Mouse (Mus musculus) intestine, embryonic 16.5 days (tissue): ENCODE data around the gene Mical3. TPM values are rescaled to one million over a fixed set of nuclear protein-coding genes. Genes with fewer than 3 reads are reported as not detected.

Experiments
- ATAC-seq: fragments of 200-750 bp; cut with Nextera tagmentation; 2 replicates; pipeline ENCODE4 v1.8.0; 2017; ENCODE audit warnings: moderate TSS enrichment, moderate library complexity
- H3K27ac ChIP-seq: fragments of 300-500 bp; sonication (generic); 2 replicates; pipeline ENCODE4 v1.5.1; 2014; ENCODE audit warnings: mild to moderate bottlenecking, low read length
- H3K27me3 ChIP-seq: fragments of 300-500 bp; sonication (generic); replicated peaks from 2 replicates; pipeline ENCODE4 v1.6.1; 2014; ENCODE audit warnings: low read length, control low read depth, mixed read lengths; ENCODE audit not compliant: control insufficient read depth, insufficient read depth
- H3K36me3 ChIP-seq: fragments of 300-500 bp; sonication (generic); 2 replicates; pipeline ENCODE4 v1.6.1; 2014; ENCODE audit warnings: low read length, control low read depth; ENCODE audit not compliant: control insufficient read depth, insufficient read depth
- H3K4me1 ChIP-seq: fragments of 300-500 bp; sonication (generic); 2 replicates; pipeline ENCODE4 v1.6.1; 2014; ENCODE audit warnings: low read length, control low read depth, mixed read lengths; ENCODE audit not compliant: control insufficient read depth, insufficient read depth
- H3K4me2 ChIP-seq: fragments of 300-500 bp; sonication (generic); 2 replicates; pipeline ENCODE4 v1.6.1; 2014; ENCODE audit warnings: low read depth, low read length, control low read depth
- H3K4me3 ChIP-seq: fragments of 300-500 bp; sonication (generic); 2 replicates; pipeline ENCODE4 v1.5.1; 2014; ENCODE audit warnings: mild to moderate bottlenecking, low read length
- H3K9ac ChIP-seq: fragments of 300-500 bp; sonication (generic); 2 replicates; pipeline ENCODE4 v1.6.1; 2014; ENCODE audit warnings: low read depth, low read length
- H3K9me3 ChIP-seq: fragments of 300-500 bp; sonication (generic); 2 replicates; pipeline ENCODE4 v1.6.1; 2016; ENCODE audit warnings: low read length, control low read depth; ENCODE audit not compliant: control insufficient read depth
- whole genome bisulfite sequencing: fragments of 180-500 bp; shearing (Covaris S2); extraction: QIAGEN DNeasy Blood & Tissue Kit; methylation state at CpG from one replicate; pipeline ENCODE4 v1.1.7; 2014; 5-methylcytosine and 5-hydroxymethylcytosine counted together
- polyA plus RNA-seq: library from polyadenylated mRNA; unstranded; fragments of >200 nt; fragmentation: Nextera tagmentation; extraction: Ambion mirVana; gene quantifications from 2 replicates; pipeline ENCODE4 v1.2.1, GENCODE M21; 2015

The Mical3 gene
- polyA plus RNA-seq, 1 experiment from 2014 or later, result 5.5 TPM

DNA sequence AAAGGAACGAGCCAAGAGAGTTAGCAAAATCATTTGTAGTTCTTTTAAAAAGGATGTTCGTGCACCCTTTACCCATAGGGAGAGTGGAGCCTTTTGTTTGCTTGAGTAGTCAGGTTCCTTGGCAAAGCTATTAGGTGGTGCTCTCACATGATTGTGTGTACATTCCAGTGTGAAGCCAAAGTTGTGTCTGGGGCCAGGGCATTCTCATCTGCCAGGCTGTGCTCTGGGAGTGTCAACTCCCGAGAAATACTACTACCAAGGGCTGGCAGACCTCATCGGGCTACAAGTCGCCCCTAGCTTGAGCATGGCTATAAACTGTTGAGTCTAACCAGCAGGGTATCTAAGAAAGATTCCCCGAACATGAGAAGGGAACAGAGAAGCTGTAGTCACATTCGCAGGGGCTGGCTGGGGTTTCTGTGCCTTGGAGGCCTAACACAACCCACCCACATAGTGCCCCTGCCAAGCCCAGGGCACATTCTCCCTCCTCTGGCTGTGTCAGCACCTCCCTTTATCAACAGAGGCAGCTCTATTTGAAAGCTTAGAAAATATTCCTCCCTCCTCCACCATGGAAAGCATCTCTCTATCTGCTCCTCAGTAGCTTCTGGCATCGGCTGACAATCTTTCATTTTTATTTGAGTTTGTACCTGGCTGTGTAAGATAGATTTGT lies 130.8 kb downstream of the Mical3 start:
- H3K9ac ChIP-seq, result no peak overlapping the region
- H3K9me3 ChIP-seq, result no peaks in the 10 kb centered on the region
- WGBS, result 75% methylated on average over 8 of the region's 8 CpGs
- ATAC-seq, result 0 out of 2 replicates have a peak, but pooled peaks have one; percentile 40
- no peaks in the 10 kb centered on the region for H3K27me3 ChIP-seq
- H3K4me1 ChIP-seq, result no peaks in the 10 kb centered on the region
- no peak overlapping the region for H3K27ac ChIP-seq
- no peaks in the 10 kb centered on the region for H3K36me3 ChIP-seq
- H3K4me3 ChIP-seq, result no peak overlapping the region
- no peak overlapping the region for H3K4me2 ChIP-seq

DNA sequence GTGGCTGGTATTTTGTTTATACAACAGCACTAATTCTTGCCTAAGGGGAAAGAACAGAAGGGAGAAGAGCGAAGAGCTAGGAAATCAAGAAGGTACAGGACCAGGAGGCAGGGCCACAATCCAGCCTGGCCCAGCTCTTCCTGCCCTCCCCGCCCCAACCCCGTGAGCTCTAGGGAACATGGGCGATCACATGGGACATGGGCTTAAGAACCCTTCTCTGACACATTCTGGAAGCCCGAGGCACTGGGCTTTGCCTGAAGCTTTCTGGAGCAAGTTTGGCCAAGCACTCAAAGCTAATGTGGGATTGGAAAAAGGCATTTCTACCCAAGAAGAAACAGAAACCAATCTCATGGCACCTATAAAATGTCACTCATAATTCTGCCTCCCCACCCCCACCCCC lies 131.7 kb downstream of the Mical3 start:
- Histone ChIP-seq H3K36me3 (no peaks in the 10 kb centered on the region), H3K4me3 (no peak overlapping the region), H3K4me1 (no peaks in the 10 kb centered on the region), H3K27me3 (no peaks in the 10 kb centered on the region), H3K4me2 (no peak overlapping the region), H3K9ac (no peak overlapping the region), H3K27ac (no peak overlapping the region), H3K9me3 (no peaks in the 10 kb centered on the region)
- ATAC-seq, result no peak
- 66% methylated on average over 5 of the region's 5 CpGs for WGBS

DNA sequence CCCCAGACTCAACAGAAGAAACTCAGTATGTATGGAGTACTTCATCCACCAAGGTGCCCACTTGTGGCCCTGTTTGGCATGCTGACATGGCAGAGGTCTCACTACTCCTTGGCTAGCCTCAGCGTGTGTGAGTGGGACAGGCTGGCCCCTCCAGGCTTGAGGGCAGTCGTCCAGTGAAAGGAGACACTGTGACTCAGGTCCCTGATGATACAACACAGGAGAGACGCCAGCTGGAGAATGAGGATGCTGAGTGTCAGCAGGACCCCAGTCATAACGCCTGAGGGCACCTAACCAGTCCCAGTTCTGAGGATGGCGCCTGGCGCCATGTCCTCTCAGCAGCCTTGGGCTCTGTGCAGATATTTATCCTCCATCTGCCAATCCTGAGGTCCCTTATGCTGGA lies 134.2 kb downstream of the Mical3 start:
- Histone ChIP-seq H3K27me3 (no peaks in the 10 kb centered on the region), H3K9me3 (no peaks in the 10 kb centered on the region), H3K4me3 (no peak overlapping the region), H3K4me2 (no peak overlapping the region), H3K4me1 (no peaks in the 10 kb centered on the region), H3K36me3 (no peaks in the 10 kb centered on the region), H3K9ac (no peak overlapping the region), H3K27ac (no peak overlapping the region)
- no peak for ATAC-seq
- WGBS, result 84% methylated on average over 6 of the region's 6 CpGs

DNA sequence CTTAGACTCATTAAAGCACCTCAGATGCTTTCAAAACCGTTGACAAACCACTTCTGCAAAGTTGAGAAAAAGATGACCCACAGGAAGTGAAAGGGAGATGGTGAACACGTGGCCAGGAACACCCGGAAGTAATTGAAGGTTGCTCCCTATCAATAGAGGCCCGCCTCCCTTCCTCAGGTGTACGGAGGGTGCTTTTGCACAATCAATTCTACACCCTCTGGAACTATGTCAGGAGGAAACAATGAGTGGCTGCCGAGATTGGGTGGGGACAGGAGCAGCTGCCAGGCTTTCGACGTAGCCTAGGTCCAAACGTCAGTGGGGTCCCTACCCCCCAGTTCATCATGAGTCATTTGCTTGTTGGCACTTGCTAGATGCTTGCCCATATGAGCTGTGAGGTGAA lies 135.3 kb downstream of the Mical3 start:
- Histone ChIP-seq H3K36me3 (no peaks in the 10 kb centered on the region), H3K9me3 (no peaks in the 10 kb centered on the region), H3K4me1 (no peaks in the 10 kb centered on the region), H3K9ac (no peak overlapping the region), H3K27ac (no peak overlapping the region), H3K4me2 (no peak overlapping the region), H3K4me3 (no peak overlapping the region), H3K27me3 (no peaks in the 10 kb centered on the region)
- WGBS, result 71% methylated on average over 9 of the region's 9 CpGs
- 0 out of 2 replicates have a peak, but pooled peaks have one; percentile 18 for ATAC-seq

DNA sequence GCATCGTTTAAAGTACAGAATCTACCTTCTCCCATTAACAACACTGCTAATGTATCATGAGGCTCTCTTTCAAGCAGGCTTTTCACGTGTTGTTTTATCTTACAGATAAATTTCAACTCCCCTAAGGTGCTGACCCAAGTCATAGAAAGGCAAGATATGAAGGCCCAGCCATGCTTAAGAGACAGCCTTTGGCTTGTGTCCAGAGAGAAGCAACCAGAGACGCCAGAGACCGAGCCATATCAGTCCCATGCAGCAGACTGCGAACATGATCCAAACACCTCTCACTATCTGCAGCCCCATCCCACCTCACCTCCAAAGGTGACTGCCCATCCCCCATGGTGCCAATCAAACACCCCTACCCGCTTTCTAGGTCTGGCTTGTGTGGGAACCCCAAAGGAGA lies 138.9 kb downstream of the Mical3 start:
- H3K36me3 ChIP-seq, result no peaks in the 10 kb centered on the region
- no peak overlapping the region for H3K27ac ChIP-seq
- H3K9me3 ChIP-seq, result no peaks in the 10 kb centered on the region
- H3K27me3 ChIP-seq, result no peaks in the 10 kb centered on the region
- H3K9ac ChIP-seq, result no peak overlapping the region
- H3K4me3 ChIP-seq, result no peak overlapping the region
- peaks cover 7% of the 10 kb centered on the region; the same call in 1 of the 2 replicates for H3K4me1 ChIP-seq
- no peak for ATAC-seq
- H3K4me2 ChIP-seq, result no peak overlapping the region
- WGBS, result 78% methylated on average over 6 of the region's 6 CpGs

DNA sequence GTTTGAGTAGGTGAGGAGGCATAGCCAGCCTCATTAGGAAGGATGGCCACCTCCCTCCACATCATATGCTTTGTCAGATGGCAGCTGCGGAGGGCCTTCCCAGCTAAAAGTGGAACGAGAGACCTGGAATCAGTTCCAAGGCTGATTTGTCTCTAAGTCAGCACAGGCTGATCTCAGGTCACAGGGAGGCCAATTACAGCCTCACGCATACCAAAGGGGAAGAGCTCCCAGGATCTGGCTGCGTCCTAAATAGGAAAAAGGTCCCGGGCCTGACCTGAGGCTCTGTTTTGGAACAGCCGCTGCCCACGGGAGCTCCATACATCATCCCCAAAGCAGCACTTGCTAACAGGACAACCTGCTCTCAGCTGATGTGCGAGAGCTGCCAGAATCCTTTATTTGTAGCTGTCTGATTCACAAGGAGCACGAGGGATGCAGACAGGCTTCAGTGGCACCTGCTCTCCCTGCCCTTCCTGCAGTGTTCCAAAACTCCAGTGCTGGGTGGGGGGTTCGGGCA lies 143.2 kb downstream of the Mical3 start:
- ATAC-seq, result no peak; the same call in 1 of the 2 replicates
- Histone ChIP-seq H3K27me3 (no peaks in the 10 kb centered on the region), H3K9me3 (no peaks in the 10 kb centered on the region), H3K36me3 (no peaks in the 10 kb centered on the region; the same call in 1 of the 2 replicates), H3K4me2 (no peak overlapping the region), H3K4me3 (no peak overlapping the region), H3K9ac (no peak overlapping the region), H3K4me1 (peaks cover 7% of the 10 kb centered on the region; the same call in 1 of the 2 replicates), H3K27ac (no peak overlapping the region)
- 40% methylated on average over 10 of the region's 10 CpGs for WGBS

DNA sequence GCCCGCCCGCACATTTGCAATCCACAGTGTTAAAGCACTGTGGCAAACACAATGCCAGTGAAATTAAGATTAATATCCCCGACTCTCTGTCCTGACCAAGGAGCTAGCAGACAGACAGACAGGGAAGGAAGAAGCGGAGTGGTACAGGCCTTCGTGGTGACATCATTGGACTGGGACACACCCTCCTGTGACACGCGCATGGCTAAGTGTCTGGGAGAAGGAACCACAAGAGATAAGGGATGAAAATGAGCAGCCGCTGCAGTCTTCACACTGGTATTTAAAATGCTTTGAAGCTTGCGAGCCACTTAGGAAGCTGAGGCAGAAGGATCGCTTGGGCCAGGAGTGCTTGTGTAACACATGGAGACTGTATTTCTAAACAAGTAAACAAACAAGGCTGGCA lies 143.6 kb downstream of the Mical3 start:
- 70% methylated on average over 10 of the region's 10 CpGs for WGBS
- no peak for ATAC-seq
- Histone ChIP-seq H3K27ac (no peak overlapping the region), H3K4me3 (no peak overlapping the region), H3K36me3 (no peaks in the 10 kb centered on the region; the same call in 1 of the 2 replicates), H3K9me3 (no peaks in the 10 kb centered on the region), H3K4me1 (peaks cover 7% of the 10 kb centered on the region; the same call in 1 of the 2 replicates), H3K27me3 (no peaks in the 10 kb centered on the region), H3K4me2 (no peak overlapping the region), H3K9ac (no peak overlapping the region)

DNA sequence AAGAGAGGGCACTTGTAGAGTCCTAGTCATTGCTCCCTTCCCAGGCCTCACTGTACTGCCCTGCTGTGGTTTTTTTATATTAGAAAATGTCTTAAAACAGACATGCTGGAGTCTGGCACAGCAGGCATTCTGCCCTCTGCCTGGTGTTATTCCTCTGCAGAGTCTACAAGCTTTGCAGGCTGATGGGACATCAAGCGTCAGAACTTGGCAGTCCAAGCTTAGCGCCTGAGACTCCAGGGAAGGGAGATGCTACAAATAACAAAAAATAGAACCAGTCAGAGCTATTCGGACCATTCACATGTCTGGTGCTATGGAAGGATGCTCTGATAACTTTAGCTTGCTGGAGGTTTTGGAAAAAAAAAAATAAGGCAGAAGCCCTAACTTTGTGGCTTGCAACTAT lies 144.6 kb downstream of the Mical3 start:
- H3K36me3 ChIP-seq, result peaks cover under 1% of the 10 kb centered on the region; the same call in 1 of the 2 replicates
- 91% methylated on average over 3 of the region's 3 CpGs for WGBS
- ATAC-seq, result no peak
- H3K4me3 ChIP-seq, result no peak overlapping the region
- no peak overlapping the region for H3K27ac ChIP-seq
- H3K9me3 ChIP-seq, result no peaks in the 10 kb centered on the region
- no peak overlapping the region for H3K9ac ChIP-seq
- H3K4me2 ChIP-seq, result no peak overlapping the region
- no peaks in the 10 kb centered on the region for H3K27me3 ChIP-seq
- peaks cover 7% of the 10 kb centered on the region; the same call in 1 of the 2 replicates for H3K4me1 ChIP-seq

DNA sequence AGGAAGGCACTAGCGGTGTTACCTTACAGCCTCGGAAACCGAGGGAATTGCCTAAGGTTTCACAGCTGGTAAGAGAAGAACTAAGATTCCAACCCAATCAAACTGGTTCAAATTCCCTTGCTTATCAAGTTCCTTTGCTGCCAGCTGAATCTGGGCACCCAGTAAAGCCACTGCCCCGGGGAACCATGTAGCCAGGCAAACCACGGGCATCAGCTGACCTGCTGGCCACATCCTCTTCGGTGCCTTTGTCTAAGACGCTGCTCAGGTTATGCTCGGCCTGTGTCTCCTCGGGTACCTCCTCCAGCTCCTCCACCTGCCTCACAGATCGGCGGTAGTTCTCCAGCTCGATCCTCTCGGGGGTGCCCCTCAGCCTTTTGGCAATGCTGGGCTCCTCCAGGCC lies 148.5 kb downstream of the Mical3 start:
- no peak overlapping the region for H3K27ac ChIP-seq
- no peak overlapping the region for H3K4me2 ChIP-seq
- peaks cover 2% of the 10 kb centered on the region; the same call in 1 of the 2 replicates for H3K36me3 ChIP-seq
- no peak overlapping the region for H3K9ac ChIP-seq
- H3K9me3 ChIP-seq, result no peaks in the 10 kb centered on the region
- H3K4me1 ChIP-seq, result peaks cover 12% of the 10 kb centered on the region
- WGBS, result 95% methylated on average over 13 of the region's 13 CpGs
- no peak for ATAC-seq
- H3K4me3 ChIP-seq, result no peak overlapping the region
- H3K27me3 ChIP-seq, result no peaks in the 10 kb centered on the region
